Mouse (Mus musculus) heart, embryonic 10.5 days (tissue): ENCODE measurements around the gene Rdh12. TPM values are rescaled to one million over a fixed set of nuclear protein-coding genes. Genes with fewer than 3 reads are reported as not detected.

ENCODE experiments used
- DNase-seq: peaks from one replicate; pipeline ENCODE4 v3.0.0-alpha.2; 2017; ENCODE audit warnings: low spot score
- H3K27ac ChIP-seq: fragments of 300-500 bp; sonication (generic); 2 replicates; pipeline ENCODE4 v1.5.1; 2016; ENCODE audit warnings: mild to moderate bottlenecking
- H3K27me3 ChIP-seq: fragments of 300-500 bp; sonication (generic); 2 replicates; pipeline ENCODE4 v1.6.1; 2016; ENCODE audit warnings: mild to moderate bottlenecking; ENCODE audit not compliant: poor library complexity, insufficient read depth, severe bottlenecking
- H3K36me3 ChIP-seq: fragments of 300-500 bp; sonication (generic); 2 replicates; pipeline ENCODE4 v1.6.1; 2016; ENCODE audit warnings: mild to moderate bottlenecking, moderate library complexity
- H3K4me1 ChIP-seq: fragments of 300-500 bp; sonication (generic); 2 replicates; pipeline ENCODE4 v1.6.1; 2016; ENCODE audit warnings: mild to moderate bottlenecking
- H3K4me3 ChIP-seq: fragments of 300-500 bp; sonication (generic); 2 replicates; pipeline ENCODE4 v1.5.1; 2016; ENCODE audit warnings: mild to moderate bottlenecking, moderate library complexity
- H3K9me3 ChIP-seq: fragments of 300-500 bp; sonication (generic); 2 replicates; pipeline ENCODE4 v1.6.1; 2016; ENCODE audit warnings: mild to moderate bottlenecking, moderate library complexity
- WGBS: fragments of 180-500 bp; shearing (Covaris S2); methylation state at CpG from one replicate; pipeline ENCODE4 v1.1.7; 2016; 5-methylcytosine and 5-hydroxymethylcytosine counted together
- polyA plus RNA-seq: library from polyadenylated mRNA; unstranded; fragments of >200 nt; fragmentation: Nextera tagmentation; extraction: Ambion mirVana; gene quantifications from 2 replicates; pipeline ENCODE4 v1.2.1, GENCODE M21; 2016

Rdh12 gene
- polyA plus RNA-seq, 1 experiment from 2014 or later: 0.58 TPM

DNA sequence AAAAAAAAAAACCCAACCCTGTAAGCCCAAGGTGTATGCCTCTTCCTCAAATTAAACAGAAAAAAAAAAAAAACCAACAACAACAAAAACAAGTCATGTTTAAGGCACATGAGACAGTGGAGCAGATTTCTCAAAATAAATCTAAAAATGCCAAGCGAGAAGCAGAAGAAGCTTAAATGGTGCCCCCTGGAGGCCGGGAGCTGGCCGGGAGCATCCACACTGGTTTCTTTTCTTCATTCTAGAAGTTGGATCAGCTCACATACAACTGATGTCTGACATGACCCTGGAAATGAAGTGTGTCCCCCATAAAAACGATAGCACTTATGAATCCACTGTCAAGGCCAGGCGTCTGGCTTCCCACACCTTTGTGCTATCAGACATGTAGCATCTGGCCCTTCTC is 52.3 kb downstream of the Rdh12 start:
- no peak overlapping the region for H3K27ac ChIP-seq
- no peaks in the 10 kb centered on the region for H3K27me3 ChIP-seq
- H3K9me3 ChIP-seq: no peaks in the 10 kb centered on the region
- H3K4me1 ChIP-seq: no peaks in the 10 kb centered on the region
- DNase-seq: no peak
- 56% methylated on average over 5 of the region's 5 CpGs for WGBS
- no peak overlapping the region for H3K4me3 ChIP-seq
- H3K36me3 ChIP-seq: peaks cover 75% of the 10 kb centered on the region

Other genes starting within 250 kb of the Rdh12 start
- 1.7 and 2.3 TPM in 2 replicates for gene Tmem229b, start 201.3 kb upstream of the Rdh12 start, polyA plus RNA-seq
- gene Plekhh1, start 179.8 kb upstream of the Rdh12 start, polyA plus RNA-seq: 5.0 and 5.8 TPM in 2 replicates
- gene Pigh, start 119.3 kb upstream of the Rdh12 start, polyA plus RNA-seq: 21.9 and 25.4 TPM in 2 replicates
- gene Arg2, start 78.1 kb upstream of the Rdh12 start, polyA plus RNA-seq: 0.24 and 0.49 TPM in 2 replicates
- 107 and 109 TPM in 2 replicates for gene Vti1b, start 36.2 kb upstream of the Rdh12 start, polyA plus RNA-seq
- gene Rdh11, start 16.6 kb upstream of the Rdh12 start, polyA plus RNA-seq: 19.7 and 20.9 TPM in 2 replicates
- gene Zfyve26, start 87.4 kb downstream of the Rdh12 start, polyA plus RNA-seq: 12.4 and 12.5 TPM in 2 replicates
- 5.1 and 6.6 TPM in 2 replicates for gene Rad51b, start 88.4 kb downstream of the Rdh12 start, polyA plus RNA-seq